Mouse (Mus musculus): ENCODE measurements around the gene Lrrfip1. TPM values are rescaled to one million over a fixed set of nuclear protein-coding genes. Genes with fewer than 3 reads are reported as not detected.

Gene Lrrfip1
- polyA plus RNA-seq, 1 experiment from 2014 or later, result 122 TPM

- peaks cover 67% of the 10 kb centered on the region for H3K4me1 ChIP-seq
- no peak overlapping the region for H3K27ac ChIP-seq (replicated peaks)
- WGBS, result 77% methylated on average over 10 of the region's 10 CpGs
Measured at GRCm38 (mm10) chr1:90969881-90970390, 28.6 kb upstream of the Lrrfip1 start.

DNA sequence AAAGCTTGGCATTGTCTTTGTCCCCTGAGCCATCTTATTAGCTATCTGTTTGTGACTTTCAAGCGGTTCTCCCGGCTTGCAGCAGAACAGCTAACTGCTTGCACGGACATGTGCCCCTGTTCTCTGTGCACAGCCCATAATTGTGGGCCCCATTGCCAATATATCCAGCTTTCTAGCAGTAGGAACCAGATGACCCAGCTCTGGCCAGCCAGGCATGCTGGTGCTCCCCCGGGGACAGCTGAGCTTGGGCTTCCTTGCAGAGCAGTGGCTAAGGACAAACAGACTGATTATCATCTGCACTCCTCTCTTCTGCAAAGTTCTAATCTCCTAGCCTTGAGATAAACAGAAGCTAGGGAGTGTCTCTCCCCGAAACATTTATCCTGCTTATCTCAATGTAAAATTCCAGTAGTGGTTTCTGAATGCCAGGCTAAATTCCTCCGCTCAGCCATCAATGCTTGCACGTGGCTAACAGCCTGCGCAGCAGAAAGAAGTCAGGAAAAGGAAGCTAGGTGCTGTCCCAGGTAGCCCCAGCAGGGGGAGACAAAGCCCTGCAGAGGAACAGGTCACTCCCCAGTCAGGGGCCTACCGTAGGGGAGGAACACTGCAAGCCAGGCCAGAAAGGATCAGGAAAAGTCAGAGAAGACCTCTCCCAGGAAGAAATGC is 25.5 kb upstream of the Lrrfip1 start:
- H3K4me2 ChIP-seq, result peak overlapping the region; percentile 34
- peak overlapping the region; percentile 74 for H3K9ac ChIP-seq

More at GRCm38 (mm10) chr1:90969881-90970390, 28.6 kb upstream of the Lrrfip1 start:
- Histone ChIP-seq H3K36me3 (no peaks in the 10 kb centered on the region), H3K27me3 (replicated peaks) (0 out of 2 replicates have a peak, but pooled peaks cover 15% of the 10 kb centered on the region), H3K9me3 (no peaks in the 10 kb centered on the region), H3K9ac (no peak overlapping the region), H3K4me3 (no peak overlapping the region), H3K4me2 (no peak overlapping the region)
- ATAC-seq (ENCODE audit: extremely low read depth, insufficient number of reproducible peaks, low FRiP score, low TSS enrichment), result no peak

GRCm38 (mm10) chr1:90973574-90973911 is 25.0 kb upstream of the Lrrfip1 start:
- H3K36me3 ChIP-seq, result no peaks in the 10 kb centered on the region
- peaks cover 59% of the 10 kb centered on the region for H3K4me1 ChIP-seq
- WGBS, result 87% methylated on average over 2 of the region's 2 CpGs
- peak overlapping the region; percentile 74 for H3K9ac ChIP-seq
- H3K4me3 ChIP-seq, result no peak overlapping the region
- H3K4me2 ChIP-seq, result peak overlapping the region; percentile 34; the same call in 1 of the 2 replicates
- ATAC-seq (ENCODE audit: extremely low read depth, insufficient number of reproducible peaks, low FRiP score, low TSS enrichment), result no peak
- H3K27ac ChIP-seq (replicated peaks), result peak overlapping the region; percentile 46
- 0 out of 2 replicates have a peak, but pooled peaks cover 11% of the 10 kb centered on the region for H3K27me3 ChIP-seq (replicated peaks)
- H3K9me3 ChIP-seq, result no peaks in the 10 kb centered on the region

More for the DNA sequence above, 25.5 kb upstream of the Lrrfip1 start:
- Histone ChIP-seq H3K4me3 (no peak overlapping the region), H3K27ac (replicated peaks) (peak overlapping the region; percentile 46), H3K36me3 (no peaks in the 10 kb centered on the region), H3K4me1 (peaks cover 64% of the 10 kb centered on the region), H3K9me3 (no peaks in the 10 kb centered on the region), H3K27me3 (replicated peaks) (0 out of 2 replicates have a peak, but pooled peaks cover 11% of the 10 kb centered on the region)
- no peak for ATAC-seq (ENCODE audit: extremely low read depth, insufficient number of reproducible peaks, low FRiP score, low TSS enrichment)
- 11% methylated on average over 9 of the region's 9 CpGs for WGBS

DNA sequence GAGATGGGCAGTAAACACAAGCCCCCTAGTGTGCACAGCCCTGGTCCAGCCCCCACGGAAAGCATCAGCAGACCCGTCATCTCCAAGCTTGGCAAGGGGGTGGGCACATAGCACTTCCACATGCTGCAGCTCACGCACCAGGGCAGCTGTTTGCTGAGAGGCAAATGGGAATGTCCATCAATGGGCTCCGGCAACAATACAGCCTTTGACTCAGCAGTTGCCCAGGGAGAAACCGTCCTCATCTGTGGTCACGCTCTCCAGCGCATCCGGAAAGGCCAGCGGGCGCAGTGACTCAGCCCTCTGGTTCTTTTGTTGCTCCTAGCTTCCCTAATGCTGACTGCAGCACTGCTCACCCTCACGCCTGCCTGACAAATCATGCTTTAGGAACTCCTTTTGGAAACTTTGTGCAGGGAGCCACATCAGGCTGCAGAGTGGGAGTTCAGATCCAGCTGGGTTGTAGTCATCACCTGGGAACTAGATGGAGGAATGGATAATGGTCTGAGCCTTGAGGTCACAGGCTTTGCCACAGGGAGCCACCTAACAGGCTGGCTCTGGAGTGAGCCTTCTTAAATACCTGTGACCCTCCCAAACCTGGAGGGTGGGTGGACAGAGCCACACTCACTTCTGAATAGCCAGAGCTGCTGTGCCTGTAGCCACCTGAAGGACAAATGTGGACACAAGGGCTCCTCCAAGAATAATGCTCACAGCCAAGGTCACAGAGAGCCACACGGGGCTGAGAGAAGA is 23.5 kb upstream of the Lrrfip1 start:
- ATAC-seq (ENCODE audit: extremely low read depth, insufficient number of reproducible peaks, low FRiP score, low TSS enrichment), result no peak
- Histone ChIP-seq H3K27me3 (replicated peaks) (0 out of 2 replicates have a peak, but pooled peaks cover 9% of the 10 kb centered on the region), H3K9ac (peak overlapping the region; percentile 29; the same call in 1 of the 2 replicates), H3K4me1 (peaks cover 48% of the 10 kb centered on the region), H3K9me3 (no peaks in the 10 kb centered on the region), H3K27ac (replicated peaks) (peak overlapping the region; percentile 53), H3K4me2 (peak overlapping the region; percentile 33), H3K4me3 (no peak overlapping the region), H3K36me3 (no peaks in the 10 kb centered on the region)
- WGBS, result 31% methylated on average over 12 of the region's 12 CpGs

GRCm38 (mm10) chr1:90975960-90976359 is 22.6 kb upstream of the Lrrfip1 start:
- H3K36me3 ChIP-seq, result no peaks in the 10 kb centered on the region

GRCm38 (mm10) chr1:90980638-90981330 is 17.8 kb upstream of the Lrrfip1 start:
- H3K4me1 ChIP-seq, result peaks cover 18% of the 10 kb centered on the region
- WGBS, result 31% methylated on average over 10 of the region's 10 CpGs
- peak overlapping the region; percentile 77 for H3K27ac ChIP-seq (replicated peaks)
- ATAC-seq (ENCODE audit: extremely low read depth, insufficient number of reproducible peaks, low FRiP score, low TSS enrichment), result no peak
- no peak overlapping the region for H3K4me3 ChIP-seq
- H3K9me3 ChIP-seq, result 0 out of 2 replicates have a peak, but pooled peaks cover 3% of the 10 kb centered on the region
- H3K36me3 ChIP-seq, result no peaks in the 10 kb centered on the region
- H3K4me2 ChIP-seq, result peak overlapping the region; percentile 34
- no peaks in the 10 kb centered on the region for H3K27me3 ChIP-seq (replicated peaks)
- no peak overlapping the region for H3K9ac ChIP-seq

More at GRCm38 (mm10) chr1:90975960-90976359, 22.6 kb upstream of the Lrrfip1 start:
- H3K4me1 ChIP-seq, result peaks cover 54% of the 10 kb centered on the region
- no peak overlapping the region for H3K4me2 ChIP-seq
- H3K4me3 ChIP-seq, result no peak overlapping the region
- H3K27ac ChIP-seq (replicated peaks), result no peak overlapping the region; the same call in 1 of the 2 replicates
- 88% methylated on average over 4 of the region's 4 CpGs for WGBS
- H3K27me3 ChIP-seq (replicated peaks), result 0 out of 2 replicates have a peak, but pooled peaks cover 9% of the 10 kb centered on the region
- H3K9ac ChIP-seq, result no peak overlapping the region
- H3K9me3 ChIP-seq, result no peaks in the 10 kb centered on the region
- no peak for ATAC-seq (ENCODE audit: extremely low read depth, insufficient number of reproducible peaks, low FRiP score, low TSS enrichment)

- H3K27me3 ChIP-seq (replicated peaks), result no peaks in the 10 kb centered on the region
- peak overlapping the region; percentile 77 for H3K27ac ChIP-seq (replicated peaks)
- no peak overlapping the region for H3K9ac ChIP-seq
- WGBS, result 73% methylated on average over 3 of the region's 3 CpGs
- H3K9me3 ChIP-seq, result 0 out of 2 replicates have a peak, but pooled peaks cover 3% of the 10 kb centered on the region
- H3K4me1 ChIP-seq, result peaks cover 18% of the 10 kb centered on the region
- no peak overlapping the region for H3K4me2 ChIP-seq
- H3K4me3 ChIP-seq, result no peak overlapping the region
- no peaks in the 10 kb centered on the region for H3K36me3 ChIP-seq
- ATAC-seq (ENCODE audit: extremely low read depth, insufficient number of reproducible peaks, low FRiP score, low TSS enrichment), result no peak
Measured at GRCm38 (mm10) chr1:90981346-90981745, 17.2 kb upstream of the Lrrfip1 start.

- no peak for ATAC-seq (ENCODE audit: extremely low read depth, insufficient number of reproducible peaks, low FRiP score, low TSS enrichment)
- Histone ChIP-seq H3K9ac (no peak overlapping the region), H3K27ac (replicated peaks) (no peak overlapping the region), H3K36me3 (no peaks in the 10 kb centered on the region), H3K4me2 (no peak overlapping the region), H3K27me3 (replicated peaks) (no peaks in the 10 kb centered on the region), H3K9me3 (no peaks in the 10 kb centered on the region; the same call in 1 of the 2 replicates), H3K4me1 (peaks cover 32% of the 10 kb centered on the region), H3K4me3 (no peak overlapping the region)
- WGBS, result 76% methylated on average over 1 of the region's 1 CpGs
Measured at GRCm38 (mm10) chr1:90995916-90996315, 2.6 kb upstream of the Lrrfip1 start.

GRCm38 (mm10) chr1:90997136-90997535 is 1.4 kb upstream of the Lrrfip1 start:
- Histone ChIP-seq H3K9me3 (no peaks in the 10 kb centered on the region; the same call in 1 of the 2 replicates), H3K27me3 (replicated peaks) (no peaks in the 10 kb centered on the region), H3K36me3 (no peaks in the 10 kb centered on the region), H3K4me2 (no peak overlapping the region), H3K9ac (peak overlapping the region; percentile 97; the same call in 1 of the 2 replicates), H3K27ac (replicated peaks) (peak overlapping the region; percentile 99; the same call in 1 of the 2 replicates), H3K4me1 (peaks cover 44% of the 10 kb centered on the region), H3K4me3 (no peak overlapping the region)
- WGBS, result 35% methylated on average over 4 of the region's 4 CpGs
- no peak for ATAC-seq (ENCODE audit: extremely low read depth, insufficient number of reproducible peaks, low FRiP score, low TSS enrichment)

DNA sequence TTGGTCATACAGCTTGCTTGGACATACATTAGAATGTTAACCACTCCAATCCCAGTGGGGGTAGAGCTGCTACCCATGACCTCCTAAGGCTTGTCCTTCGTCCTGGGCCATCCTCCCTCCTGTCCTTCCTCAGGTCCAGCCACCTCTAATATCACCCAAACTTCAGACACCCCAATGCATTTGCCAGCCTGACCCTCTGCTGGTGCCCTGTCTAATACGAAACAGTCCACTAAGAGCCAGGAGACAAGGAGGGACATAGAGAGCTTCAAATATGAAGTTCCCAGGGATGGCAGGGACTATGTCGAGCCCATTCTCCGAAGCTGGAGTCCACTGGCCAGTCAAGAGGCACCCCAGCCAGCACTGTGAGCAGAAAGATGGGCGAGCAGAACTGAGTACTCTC is 896 bp upstream of the Lrrfip1 start:
- WGBS, result 73% methylated on average over 5 of the region's 5 CpGs
- Histone ChIP-seq H3K9ac (peak overlapping the region; percentile 97), H3K36me3 (0 out of 2 replicates have a peak, but pooled peaks cover 2% of the 10 kb centered on the region), H3K4me3 (peak overlapping the region; percentile 81), H3K27me3 (replicated peaks) (no peaks in the 10 kb centered on the region), H3K4me1 (peaks cover 49% of the 10 kb centered on the region), H3K4me2 (peak overlapping the region; percentile 80), H3K9me3 (no peaks in the 10 kb centered on the region; the same call in 1 of the 2 replicates), H3K27ac (replicated peaks) (peak overlapping the region; percentile 99)
- no peak for ATAC-seq (ENCODE audit: extremely low read depth, insufficient number of reproducible peaks, low FRiP score, low TSS enrichment)

All from heart, embryonic 13.5 days (tissue).